Mouse (Mus musculus) macrophage (primary cell): ENCODE measurements around the gene Caskin2. TPM values are rescaled to one million over a fixed set of nuclear protein-coding genes. Genes with fewer than 3 reads are reported as not detected.

Experiments used
- H3K27ac ChIP-seq: fragments of 350-480 bp; formaldehyde crosslinking; 2 replicates; pipeline ENCODE4 v1.9.0; 2021
- H3K36me3 ChIP-seq: fragments of 350-480 bp; formaldehyde crosslinking; 2 replicates; pipeline ENCODE4 v1.9.0; 2021; ENCODE audit errors: inconsistent target
- H3K4me3 ChIP-seq: fragments of 350-480 bp; formaldehyde crosslinking; 2 replicates; pipeline ENCODE4 v1.9.0; 2021; ENCODE audit errors: inconsistent target
- H3K79me2 ChIP-seq: fragments of 350-480 bp; formaldehyde crosslinking; 2 replicates; pipeline ENCODE4 v1.9.0; 2021; ENCODE audit errors: inconsistent target
- WGBS: methylation state at CpG from one replicate; pipeline ENCODE4 v1.1.7; 2026; ENCODE audit warnings: inconsistent platforms; ENCODE audit not compliant: missing documents; 5-methylcytosine and 5-hydroxymethylcytosine counted together
- polyA plus RNA-seq: library from polyadenylated mRNA; stranded (reverse); fragments of 250-400 nt; gene quantifications from 3 replicates; pipeline ENCODE4 v1.2.4, GENCODE M21; 2018; ENCODE audit warnings: inconsistent platforms

Gene Caskin2
- polyA plus RNA-seq, 1 experiment from 2014 or later: 0.86 TPM

GRCm38 (mm10) chr11:115823774-115824740 lies 10.6 kb upstream of the Caskin2 start, which contains the start of gene Llgl2:
Llgl2 (plus strand) TSS chr11:115824049.
- H3K27ac ChIP-seq: no peak within 1 kb of the TSS
- H3K36me3 ChIP-seq: no peaks in the 10 kb centered on the region
- WGBS: under 1% methylated on average over 85 of the region's 87 CpGs
- H3K4me3 ChIP-seq: peak within 1 kb of the TSS; percentile 45
- no peaks in the 10 kb centered on the region for H3K79me2 ChIP-seq

- H3K79me2 ChIP-seq: no peaks in the 10 kb centered on the region
- H3K4me3 ChIP-seq: no peak overlapping the region
- WGBS: 56% methylated on average over 4 of the region's 4 CpGs
- no peaks in the 10 kb centered on the region for H3K36me3 ChIP-seq
- no peak overlapping the region for H3K27ac ChIP-seq
Measured at GRCm38 (mm10) chr11:115821001-115821400, 7.6 kb upstream of the Caskin2 start.

GRCm38 (mm10) chr11:115819915-115820623 lies 6.6 kb upstream of the Caskin2 start:
- Histone ChIP-seq H3K4me3 (no peak overlapping the region), H3K79me2 (no peaks in the 10 kb centered on the region; the same call in 1 of the 2 replicates), H3K27ac (no peak overlapping the region), H3K36me3 (no peaks in the 10 kb centered on the region)
- 94% methylated on average over 16 of the region's 16 CpGs for WGBS

DNA sequence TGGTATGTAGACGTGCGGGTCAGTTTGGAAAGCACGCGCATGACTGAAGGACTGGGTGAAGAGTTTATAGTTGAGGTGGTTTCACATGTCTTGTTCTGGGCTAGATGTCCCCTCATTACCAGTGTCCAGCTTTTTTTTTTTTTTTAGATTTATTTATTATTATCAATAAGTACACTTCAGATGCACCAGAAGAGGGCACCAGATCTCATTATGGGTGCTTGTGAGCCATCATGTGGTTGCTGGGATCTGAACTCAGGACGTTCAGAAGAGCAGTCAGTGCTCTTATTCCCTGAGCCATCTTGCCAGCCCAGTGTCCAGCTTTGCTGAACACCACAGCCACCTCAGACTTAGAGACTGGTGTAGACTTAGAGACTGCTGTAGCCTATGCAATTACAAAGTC lies 3.9 kb upstream of the Caskin2 start:
- H3K27ac ChIP-seq: no peak overlapping the region
- no peak overlapping the region for H3K4me3 ChIP-seq
- H3K79me2 ChIP-seq: no peaks in the 10 kb centered on the region; the same call in 1 of the 2 replicates
- no peaks in the 10 kb centered on the region for H3K36me3 ChIP-seq
- WGBS: 86% methylated on average over 5 of the region's 5 CpGs

DNA sequence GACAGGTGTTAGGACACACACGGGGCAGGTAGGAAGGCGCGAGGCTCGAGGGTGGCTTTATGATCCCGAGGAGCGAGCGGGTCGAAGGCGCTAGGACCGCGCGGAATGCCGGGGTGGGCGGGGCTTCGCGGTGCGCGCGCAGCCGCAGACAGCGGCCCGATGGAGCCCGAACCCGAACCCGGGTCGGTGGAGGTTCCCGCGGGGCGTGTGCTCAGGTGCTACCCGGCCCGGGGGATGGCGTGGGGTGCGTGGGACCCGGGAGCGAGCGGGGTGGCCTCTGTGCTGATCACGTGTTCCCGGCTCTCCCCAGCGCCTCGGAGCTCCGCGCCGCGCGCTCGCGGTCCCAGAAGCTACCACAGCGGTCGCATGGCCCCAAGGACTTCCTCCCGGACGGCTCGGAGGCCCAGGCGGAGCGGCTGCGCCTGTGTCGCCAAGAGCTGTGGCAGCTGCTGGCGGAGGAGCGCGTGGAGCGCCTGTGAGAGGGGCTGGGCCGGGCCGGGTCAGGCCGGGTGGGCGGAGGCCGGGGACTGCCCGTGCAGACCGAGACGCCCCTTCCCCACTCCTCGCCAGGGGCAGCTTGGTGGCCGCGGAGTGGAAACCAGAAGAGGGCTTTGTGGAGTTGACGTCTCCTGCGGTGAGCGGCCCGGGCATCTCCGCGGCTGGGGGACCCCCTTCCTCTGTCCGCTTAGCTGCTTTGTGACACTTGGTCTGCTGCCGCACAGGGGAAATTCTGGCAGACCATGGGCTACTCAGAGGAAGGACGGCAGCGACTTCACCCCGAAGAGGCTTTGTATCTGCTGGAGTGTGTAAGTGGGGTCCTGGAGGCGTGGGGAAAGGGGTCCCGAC lies 1.4 kb upstream of the Caskin2 start, which contains the start of gene Tsen54:
Tsen54 (plus strand) TSS at position 120 of the 846 bp plus-strand sequence.
- 1% methylated on average over 65 of the region's 84 CpGs for WGBS
- no peaks in the 10 kb centered on the region; the same call in 1 of the 2 replicates for H3K79me2 ChIP-seq
- peak within 1 kb of the TSS; percentile 48 for H3K4me3 ChIP-seq
- no peak within 1 kb of the TSS for H3K27ac ChIP-seq
- H3K36me3 ChIP-seq: no peaks in the 10 kb centered on the region

DNA sequence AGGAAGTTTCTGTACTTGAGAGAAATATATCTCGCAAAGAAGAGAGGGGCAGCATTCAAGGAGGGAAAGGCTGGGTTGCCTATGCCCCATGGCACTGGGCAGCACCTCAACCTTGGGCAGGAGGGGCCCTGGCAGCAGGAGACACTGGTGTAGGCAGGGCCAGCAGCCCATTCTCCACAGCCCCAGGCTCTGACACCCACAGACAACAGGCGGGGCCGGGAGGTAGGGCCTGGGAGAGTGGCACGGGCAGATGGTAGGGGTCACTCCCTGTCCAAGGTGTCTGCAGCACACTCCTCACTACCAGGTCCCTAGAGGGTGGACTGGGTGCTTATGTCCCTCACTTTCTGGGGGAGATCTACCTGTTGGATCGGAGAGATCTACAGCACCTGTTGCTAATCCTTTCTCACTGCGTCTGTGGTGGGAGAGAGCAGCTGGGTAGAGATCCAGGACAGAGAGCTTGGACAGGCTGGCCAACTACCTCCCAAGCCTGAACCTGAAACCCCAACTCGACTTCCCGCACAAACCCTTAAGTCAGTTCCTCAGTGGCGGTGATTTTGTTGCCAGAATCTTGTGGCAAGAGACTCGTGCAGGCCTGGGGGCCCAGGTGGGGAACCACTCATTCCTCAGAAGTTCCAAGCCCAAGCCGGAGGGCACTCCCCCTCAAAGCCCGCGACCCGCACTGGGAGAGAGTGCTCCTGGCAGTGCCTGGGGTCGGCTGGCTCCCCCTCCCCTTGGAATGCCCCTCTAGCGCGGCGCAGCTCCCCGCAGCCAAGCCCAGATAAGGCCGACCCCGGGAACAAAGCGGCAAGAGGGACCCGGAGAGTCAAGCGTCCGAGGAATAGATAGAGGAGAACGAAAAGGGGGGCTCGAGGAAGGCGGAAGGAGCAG lies 662 bp downstream of the Caskin2 start:
- H3K36me3 ChIP-seq: no peaks in the 10 kb centered on the region
- no peaks in the 10 kb centered on the region; the same call in 1 of the 2 replicates for H3K79me2 ChIP-seq
- 17% methylated on average over 28 of the region's 28 CpGs for WGBS
- peak overlapping the region; percentile 48 for H3K4me3 ChIP-seq
- no peak overlapping the region for H3K27ac ChIP-seq

DNA sequence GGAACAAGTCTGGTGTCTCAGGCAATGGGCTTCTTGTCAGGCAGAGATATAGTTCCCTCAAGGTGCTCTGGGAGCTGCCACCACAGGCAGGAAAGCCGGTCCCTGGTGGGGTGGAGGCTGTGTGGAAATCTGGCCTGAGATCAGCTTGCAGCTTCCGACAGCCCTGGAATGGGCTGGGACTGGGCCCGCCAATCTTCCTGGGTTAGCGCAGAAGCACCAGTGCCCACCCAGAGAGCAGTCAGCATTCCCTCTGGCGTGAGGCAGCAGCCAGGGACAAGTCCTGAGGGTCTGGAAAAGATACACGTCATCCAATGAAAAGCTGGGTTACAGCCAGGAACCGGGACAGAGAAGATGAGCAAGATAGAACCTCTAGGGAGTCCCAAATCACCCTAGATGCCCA lies 1.3 kb downstream of the Caskin2 start:
- WGBS: 98% methylated on average over 7 of the region's 7 CpGs
- no peak overlapping the region for H3K27ac ChIP-seq
- no peak overlapping the region for H3K4me3 ChIP-seq
- no peaks in the 10 kb centered on the region; the same call in 1 of the 2 replicates for H3K79me2 ChIP-seq
- H3K36me3 ChIP-seq: no peaks in the 10 kb centered on the region

DNA sequence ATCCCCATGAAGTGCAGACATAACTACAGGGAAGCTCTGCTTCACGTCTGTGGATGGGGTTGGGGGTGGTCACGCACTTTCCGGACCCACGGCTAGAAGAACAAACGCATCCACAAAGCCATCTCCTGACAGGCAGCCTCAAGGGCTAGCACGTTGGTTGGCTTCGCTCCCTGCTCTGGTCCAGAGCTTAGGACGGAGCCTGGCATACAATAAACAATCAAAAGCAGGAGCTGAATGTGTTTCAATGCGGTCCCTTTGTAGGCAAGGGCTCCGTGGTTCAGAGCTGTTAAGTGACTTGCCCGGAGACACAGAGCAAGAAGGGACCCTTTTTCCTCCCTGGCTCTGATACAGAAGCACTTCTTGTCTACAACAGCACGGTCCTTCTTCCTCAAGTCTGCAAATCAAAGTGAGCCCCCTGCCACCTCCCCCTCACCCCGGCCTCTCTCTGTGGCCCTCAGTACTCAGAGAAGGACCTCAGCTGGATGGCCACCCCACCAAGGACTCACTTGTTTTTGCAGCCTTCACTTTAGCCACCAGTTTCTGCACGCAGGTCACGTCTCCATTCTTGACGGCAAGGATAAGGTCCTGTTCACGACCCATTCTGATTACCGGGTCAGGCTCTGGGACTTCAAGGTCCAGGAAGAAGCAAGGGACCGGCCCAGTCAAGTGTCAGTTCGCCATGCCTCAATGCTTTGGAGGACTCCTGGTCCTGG lies 1.9 kb downstream of the Caskin2 start:
- no peaks in the 10 kb centered on the region for H3K36me3 ChIP-seq
- H3K4me3 ChIP-seq: no peak overlapping the region
- no peak overlapping the region for H3K27ac ChIP-seq
- no peaks in the 10 kb centered on the region; the same call in 1 of the 2 replicates for H3K79me2 ChIP-seq
- 94% methylated on average over 20 of the region's 20 CpGs for WGBS

DNA sequence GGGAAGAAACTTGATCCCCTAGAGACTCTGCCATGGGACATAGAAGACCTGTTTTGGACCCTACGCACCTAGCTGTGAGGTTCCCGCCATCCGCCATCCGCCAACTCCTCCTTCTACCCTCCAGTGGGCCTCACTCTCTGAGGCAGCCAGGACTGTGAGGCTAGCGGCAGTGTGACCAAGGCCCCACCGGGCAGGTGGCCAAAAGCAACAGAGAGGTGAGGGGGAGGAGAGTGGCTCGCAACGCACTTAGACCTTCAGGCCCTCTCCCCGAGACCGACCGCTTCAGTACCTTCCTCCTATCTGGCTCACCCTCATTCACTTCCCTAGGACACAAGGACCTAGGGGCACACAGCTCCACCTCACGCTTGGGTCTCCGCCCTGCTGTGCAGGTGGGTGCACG lies 3.1 kb downstream of the Caskin2 start:
- Histone ChIP-seq H3K79me2 (no peaks in the 10 kb centered on the region; the same call in 1 of the 2 replicates), H3K4me3 (no peak overlapping the region), H3K36me3 (no peaks in the 10 kb centered on the region), H3K27ac (no peak overlapping the region)
- 94% methylated on average over 14 of the region's 14 CpGs for WGBS

- Histone ChIP-seq H3K79me2 (no peaks in the 10 kb centered on the region), H3K4me3 (no peak overlapping the region), H3K27ac (no peak overlapping the region), H3K36me3 (no peaks in the 10 kb centered on the region)
- WGBS: 86% methylated on average over 8 of the region's 8 CpGs
Measured at GRCm38 (mm10) chr11:115809311-115809781, 4.1 kb downstream of the Caskin2 start.

GRCm38 (mm10) chr11:115808696-115809310 lies 4.6 kb downstream of the Caskin2 start:
- H3K79me2 ChIP-seq: no peaks in the 10 kb centered on the region
- no peaks in the 10 kb centered on the region for H3K36me3 ChIP-seq
- WGBS: 51% methylated on average over 10 of the region's 10 CpGs
- H3K4me3 ChIP-seq: no peak overlapping the region
- no peak overlapping the region for H3K27ac ChIP-seq

DNA sequence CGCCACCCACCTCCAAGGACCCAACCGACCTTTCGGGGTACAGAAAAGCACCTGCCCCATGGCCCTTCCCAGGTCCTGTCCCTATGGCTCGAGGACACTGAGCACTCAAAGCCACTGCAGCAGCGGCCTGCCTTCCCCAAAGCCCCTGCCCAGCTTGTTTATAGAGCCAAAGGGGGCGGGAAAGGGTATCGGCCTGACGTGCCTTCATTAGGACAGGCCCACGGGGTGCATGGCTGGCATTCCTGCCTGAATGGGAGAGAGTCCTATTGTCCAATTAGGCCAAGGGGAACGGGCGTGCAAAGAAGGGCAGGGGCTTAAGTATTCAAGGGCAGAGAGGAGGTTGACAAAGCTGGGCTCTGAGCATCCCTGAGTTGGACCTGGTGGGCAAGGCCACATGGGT lies 5.5 kb downstream of the Caskin2 start:
- no peak overlapping the region for H3K27ac ChIP-seq
- H3K36me3 ChIP-seq: no peaks in the 10 kb centered on the region
- WGBS: 90% methylated on average over 11 of the region's 11 CpGs
- no peak overlapping the region for H3K4me3 ChIP-seq
- H3K79me2 ChIP-seq: no peaks in the 10 kb centered on the region
